Mouse (Mus musculus): ENCODE data around the gene Znrf4.

GRCm38 (mm10) chr17:56478191-56478611 is 34.0 kb downstream of the Znrf4 start:
- TF ChIP-seq CTCF (IDR thresholded peaks at IDR 0.05; ENCODE audit: low read depth, low read length): no peak
- no peak for TF ChIP-seq POLR2A (IDR thresholded peaks at IDR 0.05; ENCODE audit: extremely low read depth, insufficient read depth, low read length)
